Mouse (Mus musculus) liver, adult 10 weeks (tissue): ENCODE measurements around the gene Gm11983. TPM values are rescaled to one million over a fixed set of nuclear protein-coding genes. Genes with fewer than 3 reads are reported as not detected.

Source experiments
- polyA plus RNA-seq: library from polyadenylated mRNA; stranded (reverse); fragments of 350-450 nt; fragmentation: Illumina TruSeq; extraction: RNeasy Lipid Tissue Mini Kit (QIAGEN cat#74804); gene quantifications from one replicate; pipeline ENCODE4 v1.2.3, GENCODE M21; 2014; ENCODE audit warnings: low read depth, low replicate concordance

Gene Gm11983
- polyA plus RNA-seq = not detected

DNA sequence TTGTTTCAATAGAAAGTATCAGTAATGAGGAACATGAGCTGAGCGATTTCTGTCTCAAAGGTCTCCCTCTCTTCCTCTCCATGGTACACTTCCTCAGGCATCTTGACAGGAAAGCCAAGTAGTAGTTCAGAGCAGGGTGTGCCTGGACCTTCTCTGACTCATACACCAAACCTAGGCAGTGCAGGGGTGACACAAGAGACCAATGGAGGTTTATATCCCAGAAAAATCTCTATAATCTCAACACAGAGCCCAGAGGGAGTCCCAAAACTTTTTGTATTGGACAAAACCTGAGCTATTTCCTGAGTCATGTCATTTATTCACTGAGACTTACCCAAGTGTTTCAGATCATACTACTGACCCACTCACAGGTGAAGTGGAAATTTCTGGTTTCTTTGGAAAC, at the start of gene Gm11983:
Gm11983 (minus strand) TSS at position 101 of the 400 bp plus-strand sequence.

Other genes with a start within 250 kb of the Gm11983 start
- not detected for gene Nacad, start 231.6 kb downstream of the Gm11983 start, polyA plus RNA-seq
- gene Tbrg4, start 211.6 kb downstream of the Gm11983 start, polyA plus RNA-seq = 2.3 TPM
- not detected for gene Wap, start 199.0 kb downstream of the Gm11983 start, polyA plus RNA-seq
- not detected for gene Ramp3, start 179.1 kb downstream of the Gm11983 start, polyA plus RNA-seq
- gene Adcy1, start 225.8 kb upstream of the Gm11983 start, polyA plus RNA-seq = not detected